Mouse (Mus musculus) heart, adult 2 months (tissue): Measurements from ENCODE around the gene Rhbdl1. TPM values are rescaled to one million over a fixed set of nuclear protein-coding genes. Genes with fewer than 3 reads are reported as not detected.

Source experiments
- DNase-seq, 2 experiments: peaks; one replicate each; pipeline ENCODE4 v3.0.0; 2021
- H3K27ac ChIP-seq: fragments of 200-600 bp; 2 replicates; pipeline ENCODE4 v1.8.1; 2022
- H3K27me3 ChIP-seq: fragments of 200-500 bp; 2 replicates; pipeline ENCODE4 v1.6.1; 2012; ENCODE audit warnings: mild to moderate bottlenecking, low read length, inconsistent platforms, mixed read lengths; ENCODE audit not compliant: control insufficient read depth, insufficient read depth
- H3K36me3 ChIP-seq: fragments of 200-500 bp; 2 replicates; pipeline ENCODE4 v1.6.1; 2012; ENCODE audit warnings: low read length, inconsistent platforms; ENCODE audit not compliant: control insufficient read depth, insufficient read depth
- H3K4me1 ChIP-seq: fragments of 200-500 bp; 2 replicates; pipeline ENCODE4 v1.6.1; 2011; ENCODE audit warnings: low read length; ENCODE audit not compliant: control insufficient read depth, insufficient read depth
- H3K4me3 ChIP-seq: fragments of 200-600 bp; 2 replicates; pipeline ENCODE4 v1.8.1; 2022
- H3K79me2 ChIP-seq: fragments of 200-500 bp; replicated peaks from 2 replicates; pipeline ENCODE4 v1.6.1; 2012; ENCODE audit warnings: mild to moderate bottlenecking, inconsistent platforms, low read length, moderate library complexity, mixed read lengths; ENCODE audit not compliant: control insufficient read depth, insufficient read depth
- H3K9ac ChIP-seq: fragments of 200-500 bp; 2 replicates; pipeline ENCODE4 v1.6.1; 2012; ENCODE audit warnings: low read depth, mild to moderate bottlenecking, control low read depth, inconsistent platforms, low read length, mixed read lengths
- CTCF ChIP-seq: fragments of 200-600 bp; IDR thresholded peaks from 2 replicates; pipeline ENCODE4 v1.8.1; 2022; ENCODE audit warnings: antibody characterized with exemption, mild to moderate bottlenecking, moderate library complexity
- EP300 ChIP-seq: fragments of 200-500 bp; IDR thresholded peaks from 2 replicates; pipeline ENCODE4 v1.6.1; 2011; ENCODE audit warnings: low read depth, low read length, control low read depth; ENCODE audit not compliant: insufficient read depth
- POLR2A ChIP-seq: fragments of 200-500 bp; IDR thresholded peaks from 2 replicates; pipeline ENCODE4 v1.6.1; 2011; ENCODE audit warnings: mild to moderate bottlenecking, low read depth, low read length, control low read depth; ENCODE audit not compliant: insufficient read depth
- WGBS: fragments of 180-500 bp; shearing (Covaris S2); methylation state at CpG from one replicate; pipeline ENCODE4 v1.1.7; 2018; 5-methylcytosine and 5-hydroxymethylcytosine counted together
- intact Hi-C: fragments of 180-260 bp; cut with DNase I; formaldehyde crosslinking; loops from one replicate; pipeline ENCODE4 v1.15.1; 2025
- polyA plus RNA-seq: library from polyadenylated mRNA; depleted of rRNA; stranded (reverse); fragments of >200 nt; gene quantifications from 2 replicates; pipeline ENCODE4 v1.2.3, GENCODE M21; 2012
- total RNA-seq, 2 experiments: library from RNA; stranded (reverse); gene quantifications; 2 replicates each; pipeline ENCODE4 v1.2.3; 2021

Rhbdl1 gene
- total and polyA plus RNA-seq, 3 experiments: 0.55 to 4.9 (median 0.82) TPM

DNA sequence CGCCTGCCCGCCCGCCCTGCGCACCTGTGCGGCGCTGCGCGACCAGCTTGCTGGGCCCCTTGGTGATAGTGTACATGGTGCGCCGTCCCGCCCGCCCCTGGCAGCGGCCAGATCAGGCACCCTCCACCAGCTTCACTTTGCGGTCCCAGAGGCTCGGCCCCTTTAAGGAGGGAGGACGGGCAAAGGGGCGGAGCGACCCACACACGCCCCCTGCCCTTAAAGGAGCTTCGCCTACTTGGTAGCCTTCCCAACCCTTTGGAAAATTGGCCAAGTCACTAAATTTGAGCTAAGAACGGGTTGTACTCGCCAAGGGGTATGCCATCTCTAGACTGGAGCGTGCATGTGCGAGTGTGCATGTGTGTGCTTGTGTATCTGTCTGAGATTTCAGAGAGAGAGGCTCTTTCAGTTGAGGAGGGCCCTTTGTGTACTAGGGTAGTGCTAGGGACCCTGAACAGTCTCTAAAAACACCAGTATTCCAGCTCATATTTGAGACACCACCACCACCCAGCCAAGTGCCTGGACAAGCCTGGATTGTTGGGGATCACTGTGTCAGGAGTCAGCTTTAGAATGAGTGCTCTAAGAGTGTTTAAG lies 31.6 kb upstream of the Rhbdl1 start, which contains the start of gene Mcrip2:
Mcrip2 (minus strand) TSS at position 164 of the 591 bp plus-strand sequence.
- Histone ChIP-seq H3K9ac (peak within 1 kb of the TSS; percentile 92), H3K4me3 (peak within 1 kb of the TSS; percentile 100), H3K27ac (peak within 1 kb of the TSS; percentile 94), H3K79me2 (peaks cover 3% of the 10 kb centered on the region), H3K36me3 (no peaks in the 10 kb centered on the region), H3K4me1 (peaks cover 3% of the 10 kb centered on the region), H3K27me3 (no peaks in the 10 kb centered on the region)
- intact Hi-C loops: loop anchor here (5.0 kb wide), 2 partner anchors 36 to 619 kb away; partner anchors contain the start of gene Stub1
- peak; percentile 90 for DNase-seq
- under 1% methylated on average over 24 of the region's 24 CpGs for WGBS
- TF ChIP-seq EP300 (peak; percentile 80; the same call in 1 of the 2 replicates), CTCF (0 out of 2 replicates have a peak, but pooled peaks have one; percentile 5), POLR2A (peak; percentile 82; the same call in 1 of the 2 replicates)

DNA sequence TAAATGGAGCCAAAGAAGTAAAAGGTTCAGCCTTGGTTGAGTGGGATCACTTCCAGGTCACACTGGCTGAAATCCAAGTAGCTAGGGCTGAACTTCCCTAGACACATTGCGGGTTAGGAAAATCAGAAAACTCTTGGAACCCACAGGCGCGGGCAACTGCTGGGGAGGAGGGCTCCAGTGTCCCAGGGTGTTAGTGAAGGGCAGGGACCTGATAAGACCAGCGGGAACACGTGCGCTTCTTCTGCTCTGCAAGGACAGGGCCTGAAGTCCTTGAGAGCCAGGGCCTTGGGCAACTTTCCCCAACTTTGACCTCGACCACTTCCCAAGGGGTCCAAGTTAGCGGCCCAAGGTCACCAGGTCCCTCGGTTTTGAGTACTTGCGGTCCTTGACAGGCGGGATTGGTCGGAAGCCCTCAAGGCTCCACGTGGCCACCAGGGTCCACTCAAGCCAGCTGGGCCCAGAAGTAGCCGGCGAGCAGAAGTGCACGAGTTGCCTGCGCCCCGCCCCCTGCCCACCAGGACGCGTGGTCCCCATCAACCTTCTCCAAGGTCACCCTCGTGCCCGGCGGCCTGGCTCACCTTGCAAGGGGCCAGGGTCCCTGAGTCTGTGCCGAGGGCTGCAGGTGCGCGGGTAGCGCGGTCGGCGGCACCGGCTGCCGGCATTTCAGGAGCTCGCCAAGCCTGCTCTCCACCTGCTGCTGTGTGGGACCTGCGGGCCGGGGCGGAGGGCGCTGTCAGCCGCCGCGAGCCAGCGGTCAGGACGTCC lies 30.9 kb upstream of the Rhbdl1 start:
- no peaks in the 10 kb centered on the region for H3K27me3 ChIP-seq
- peak overlapping the region; percentile 92 for H3K9ac ChIP-seq
- H3K79me2 ChIP-seq: peaks cover 3% of the 10 kb centered on the region
- H3K36me3 ChIP-seq: no peaks in the 10 kb centered on the region
- H3K4me1 ChIP-seq: peaks cover 3% of the 10 kb centered on the region
- WGBS: under 1% methylated on average over 42 of the region's 42 CpGs
- H3K27ac ChIP-seq: peak overlapping the region; percentile 94
- TF ChIP-seq POLR2A (peak; percentile 55; the same call in 1 of the 2 replicates), EP300 (0 out of 2 replicates have a peak, but pooled peaks have one; percentile 50), CTCF (no peak)
- H3K4me3 ChIP-seq: peak overlapping the region; percentile 100
- intact Hi-C loops: loop anchor here (5.0 kb wide), 2 partner anchors 36 to 619 kb away; partner anchors contain the start of gene Stub1
- DNase-seq: peak; percentile 69 to 74

DNA sequence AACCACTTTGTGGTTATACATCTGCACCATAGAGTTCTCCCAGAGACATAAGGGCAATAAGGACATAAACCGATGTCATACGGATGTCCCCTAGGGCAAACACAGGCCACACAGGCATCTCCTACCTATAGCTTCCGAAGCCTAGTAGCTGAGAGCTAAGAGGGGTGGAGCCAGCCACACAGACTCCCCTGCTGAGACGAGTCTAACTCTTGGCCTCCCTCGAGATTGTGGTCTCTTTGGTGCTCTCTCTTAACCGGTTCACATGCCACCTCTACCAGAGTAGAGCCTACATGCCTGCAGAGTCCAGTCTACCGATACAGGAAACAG lies 30.4 kb upstream of the Rhbdl1 start:
- DNase-seq: no peak
- H3K36me3 ChIP-seq: no peaks in the 10 kb centered on the region
- H3K9ac ChIP-seq: peak overlapping the region; percentile 92
- H3K4me1 ChIP-seq: peaks cover 3% of the 10 kb centered on the region
- H3K27me3 ChIP-seq: no peaks in the 10 kb centered on the region
- TF ChIP-seq CTCF: no peak
- no peak for TF ChIP-seq EP300
- TF ChIP-seq POLR2A: no peak
- H3K4me3 ChIP-seq: peak overlapping the region; percentile 100
- WGBS: 7% methylated on average over 7 of the region's 7 CpGs
- H3K79me2 ChIP-seq: peaks cover 3% of the 10 kb centered on the region
- intact Hi-C loops: loop anchor here (5.0 kb wide), 2 partner anchors 35 to 620 kb away; partner anchors contain the start of gene Stub1
- peak overlapping the region; percentile 94 for H3K27ac ChIP-seq

DNA sequence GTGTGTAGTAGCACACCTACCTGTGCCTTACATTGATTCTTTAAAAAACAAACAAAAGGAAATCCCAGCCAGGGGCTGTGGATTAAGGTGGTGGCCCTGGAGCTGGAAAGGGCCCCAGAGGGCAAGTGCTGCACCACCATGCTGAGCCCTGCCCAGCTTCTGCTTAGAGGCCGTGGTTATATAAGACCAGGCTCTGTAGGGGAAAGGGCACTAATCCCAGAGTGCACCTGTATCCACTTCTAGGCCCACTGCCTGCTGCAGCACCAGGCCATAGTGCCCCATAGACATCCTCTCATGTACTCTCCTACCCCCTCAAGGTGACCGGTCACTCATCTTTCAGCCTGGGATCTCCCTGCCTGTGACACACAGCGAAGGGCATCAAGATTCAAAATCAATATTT lies 29.1 kb upstream of the Rhbdl1 start:
- H3K36me3 ChIP-seq: no peaks in the 10 kb centered on the region
- 76% methylated on average over 3 of the region's 3 CpGs for WGBS
- peaks cover 3% of the 10 kb centered on the region for H3K79me2 ChIP-seq
- TF ChIP-seq POLR2A: peak; percentile 55; the same call in 1 of the 2 replicates
- no peak for TF ChIP-seq CTCF
- TF ChIP-seq EP300: 0 out of 2 replicates have a peak, but pooled peaks have one; percentile 58
- no peaks in the 10 kb centered on the region for H3K27me3 ChIP-seq
- H3K4me3 ChIP-seq: peak overlapping the region; percentile 35
- H3K4me1 ChIP-seq: peaks cover 5% of the 10 kb centered on the region
- no peak for DNase-seq
- H3K9ac ChIP-seq: no peak overlapping the region
- H3K27ac ChIP-seq: peak overlapping the region; percentile 36
- intact Hi-C loops: loop anchor here (5.0 kb wide), 2 partner anchors 34 to 621 kb away; partner anchors contain the start of gene Stub1

DNA sequence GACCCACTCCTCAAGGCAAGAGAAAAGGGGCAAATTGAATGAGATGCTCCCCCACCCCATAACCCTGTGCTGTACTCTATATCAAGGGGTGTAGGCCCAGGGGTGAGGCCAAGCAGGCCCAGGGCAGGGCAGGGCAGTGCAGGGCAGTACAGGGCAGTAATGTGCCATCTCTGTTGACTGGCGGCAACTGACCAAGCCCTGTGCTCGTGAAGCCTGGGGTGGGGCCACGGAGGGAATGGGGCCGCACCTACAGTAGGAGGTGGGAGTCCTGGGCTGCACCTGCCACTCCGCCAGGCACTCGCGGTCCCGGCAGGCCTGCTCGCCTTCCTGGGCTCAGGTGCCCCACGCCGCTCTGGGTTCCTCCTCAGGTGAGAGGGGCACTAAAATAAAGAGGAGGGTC lies 28.2 kb upstream of the Rhbdl1 start:
- peak overlapping the region; percentile 35 for H3K9ac ChIP-seq
- peak overlapping the region; percentile 36; the same call in 1 of the 2 replicates for H3K27ac ChIP-seq
- H3K79me2 ChIP-seq: peaks cover 3% of the 10 kb centered on the region
- WGBS: 80% methylated on average over 11 of the region's 11 CpGs
- intact Hi-C loops: loop anchor here (5.0 kb wide), 2 partner anchors 33 to 622 kb away; partner anchors contain the start of gene Stub1
- no peak for DNase-seq
- H3K4me1 ChIP-seq: peaks cover 5% of the 10 kb centered on the region
- H3K27me3 ChIP-seq: no peaks in the 10 kb centered on the region
- TF ChIP-seq CTCF: no peak
- no peaks in the 10 kb centered on the region for H3K36me3 ChIP-seq
- H3K4me3 ChIP-seq: peak overlapping the region; percentile 35; the same call in 1 of the 2 replicates
